ENCODE assay signal across 18 mouse cellular contexts in genomic region chr13:41018756-41019591, GRCm38 (mm10). TPM values are rescaled to one million over a fixed set of nuclear protein-coding genes. Genes with fewer than 3 reads are reported as not detected.
DNase-seq lines count a peak whose midpoint lies in the region; ATAC-seq and TF ChIP-seq lines count a peak whose summit lies in the region.
"Had no signal": no experiment of that assay in that cellular context is flagged by ENCODE, and none has a peak within 500 bp of the region (broad histone marks: within the 10 kb centered on the region; RNA-seq: fewer than 3 reads in every experiment).

No protein-coding gene starts in this region.

- no peaks in the 10 kb centered on the region for H3K9me3 ChIP-seq in G1E (replicated peaks)
- no peaks in the 10 kb centered on the region for H3K9me3 ChIP-seq in erythroblast, embryonic 14.5 days (ENCODE audit: control insufficient read depth, low read length)
- H3K9me3 ChIP-seq in liver, postnatal 0 days (ENCODE audit: low read length): no peaks in the 10 kb centered on the region
- H3K9me3 ChIP-seq: embryonic facial prominence, embryonic 13.5 days; limb, embryonic 15.5 days; midbrain, embryonic 13.5 days; neural tube, embryonic 12.5 days had no signal

- TF ChIP-seq EP300 in liver, postnatal 0 days (IDR thresholded peaks at IDR 0.05; ENCODE audit: low read depth): peak; percentile 82

- H3K36me3 ChIP-seq in G1E (replicated peaks): peaks cover 86% of the 10 kb centered on the region
- peaks cover 93% of the 10 kb centered on the region for H3K36me3 ChIP-seq in erythroblast, embryonic 14.5 days (ENCODE audit: control insufficient read depth)
- peaks cover 55% of the 10 kb centered on the region for H3K36me3 ChIP-seq in liver, postnatal 0 days (replicated peaks; ENCODE audit: insufficient read depth, low read length)

- peak overlapping the region; percentile 67; the same call in 1 of the 2 replicates for H3K4me3 ChIP-seq in G1E (ENCODE audit: low read depth, low read length)
- H3K4me3 ChIP-seq in erythroblast, embryonic 14.5 days (replicated peaks): peak overlapping the region; percentile 75
- peak overlapping the region; percentile 70 for H3K4me3 ChIP-seq in liver, postnatal 0 days (ENCODE audit: low read depth, low read length)
- H3K4me3 ChIP-seq: embryonic facial prominence, embryonic 13.5 days; limb, embryonic 15.5 days; midbrain, embryonic 13.5 days; neural tube, embryonic 12.5 days had no signal

- H3K27ac ChIP-seq in liver, postnatal 0 days (ENCODE audit: low read depth): peak overlapping the region; percentile 94
- H3K27ac ChIP-seq: embryonic facial prominence, embryonic 13.5 days; limb, embryonic 15.5 days; midbrain, embryonic 13.5 days; neural tube, embryonic 12.5 days had no signal

- no peak for ATAC-seq in G1E (ENCODE audit: extremely low read depth, insufficient number of reproducible peaks, low FRiP score, poor library complexity, severe bottlenecking)
- peak; percentile 3; the same call in 1 of the 2 replicates for ATAC-seq in liver, postnatal 0 days
- ATAC-seq: forebrain, embryonic 16.5 days; midbrain, embryonic 13.5 days had no signal

- DNase-seq in heart, adult 11 months: peak; percentile 89
- DNase-seq in heart, postnatal 14 days: no peak
- DNase-seq in G1E (ENCODE audit: low spot score): no peak
- peak; percentile 40 for DNase-seq in liver, postnatal 0 days
- DNase-seq in cerebellum, adult 8-10 months: no peak
- DNase-seq in layer of hippocampus, postnatal 36 days: no peak
- DNase-seq in left cerebral cortex, adult 18-20 months (ENCODE audit: low spot score in 2 of 2): no peak
- DNase-seq: cerebellum, postnatal 25 days; kidney, adult 11 months; kidney, postnatal 25 days; retina, postnatal 1 day; thymus, adult 2 months had no signal

- peak overlapping the region; percentile 71 for H3K4me2 ChIP-seq in liver, postnatal 0 days (ENCODE audit: low read depth, low read length)
- H3K4me2 ChIP-seq: embryonic facial prominence, embryonic 13.5 days; limb, embryonic 15.5 days; midbrain, embryonic 13.5 days; neural tube, embryonic 12.5 days had no signal

- TF ChIP-seq CTCF in G1E (IDR thresholded peaks at IDR 0.05; ENCODE audit: low read depth, low read length): no peak
- TF ChIP-seq CTCF in liver, postnatal 0 days (IDR thresholded peaks at IDR 0.05; ENCODE audit: low read depth): no peak

- peaks cover 65% of the 10 kb centered on the region for H3K4me1 ChIP-seq in G1E (ENCODE audit: insufficient read depth, low read depth, low read length)
- peaks cover 77% of the 10 kb centered on the region for H3K4me1 ChIP-seq in erythroblast, embryonic 14.5 days (ENCODE audit: control insufficient read depth)
- H3K4me1 ChIP-seq in liver, postnatal 0 days (ENCODE audit: insufficient read depth): peaks cover 38% of the 10 kb centered on the region

- 62% methylated on average over 13 of the region's 13 CpGs for WGBS in liver, postnatal 0 days (ENCODE audit: insufficient replicate concordance)

- intact Hi-C loops in heart, postnatal 14 days (cut with DNase I): no loop called here

- no peaks in the 10 kb centered on the region for H3K27me3 ChIP-seq in G1E (ENCODE audit: insufficient read depth, low read length)
- H3K27me3 ChIP-seq in erythroblast, embryonic 14.5 days (ENCODE audit: control insufficient read depth): no peaks in the 10 kb centered on the region
- H3K27me3 ChIP-seq in liver, postnatal 0 days (ENCODE audit: insufficient read depth, low read length): no peaks in the 10 kb centered on the region
- H3K27me3 ChIP-seq: embryonic facial prominence, embryonic 13.5 days; limb, embryonic 15.5 days; midbrain, embryonic 13.5 days; neural tube, embryonic 12.5 days had no signal

- H3K9ac ChIP-seq in liver, postnatal 0 days (replicated peaks): peak overlapping the region; percentile 57
- H3K9ac ChIP-seq: embryonic facial prominence, embryonic 13.5 days; limb, embryonic 15.5 days; midbrain, embryonic 13.5 days; neural tube, embryonic 12.5 days had no signal

RNA-seq across cellular contexts. Expression of gene Tmem14c, which starts 2.9 kb away (rescaled TPM):
- 100 to 1,000 TPM; 175 to 198 TPM for total RNA-seq in heart, postnatal 14 days (2021)
- total RNA-seq in G1E (2014; fragmentation: Nextera tagmentation) (37.2 and 46.6 TPM in 2 replicates), G1E (2017) (152 and 179 TPM in 2 replicates)
- polyA plus RNA-seq in G1E (2012): 103 and 113 TPM in 2 replicates
- polyA plus RNA-seq in erythroblast, embryonic 14.5 days (2012): 128 and 145 TPM in 2 replicates
- polyA plus RNA-seq in liver, postnatal 0 days (2015; fragmentation: Nextera tagmentation; extraction: Ambion mirVana): 383 and 408 TPM in 2 replicates
- 10 to 100 TPM; 62.6 to 63.4 TPM for total RNA-seq in layer of hippocampus, postnatal 36 days (2021)
- 10 to 100 TPM; 52.6 to 58.6 TPM for total RNA-seq in left cerebral cortex, adult 18-20 months (2021)

RNA-seq across cellular contexts. Expression of gene Pak1ip1, which starts 18.2 kb away (rescaled TPM):
- total RNA-seq in heart, postnatal 14 days (2021): 10 to 100 TPM; 25.4 to 25.8 TPM
- total RNA-seq in G1E (2014; fragmentation: Nextera tagmentation) (41.6 and 43.9 TPM in 2 replicates), G1E (2017) (100.0 and 101 TPM in 2 replicates)
- polyA plus RNA-seq in G1E (2012): 25.9 and 28.6 TPM in 2 replicates
- 5.2 and 6.2 TPM in 2 replicates for polyA plus RNA-seq in erythroblast, embryonic 14.5 days (2012)
- 43.1 and 45.8 TPM in 2 replicates for polyA plus RNA-seq in liver, postnatal 0 days (2015; fragmentation: Nextera tagmentation; extraction: Ambion mirVana)
- total RNA-seq in layer of hippocampus, postnatal 36 days (2021): 10 to 100 TPM; 40.7 to 42.7 TPM
- total RNA-seq in left cerebral cortex, adult 18-20 months (2021): 10 to 100 TPM; 40.1 to 41.5 TPM

Comparison
In these comparisons a context has a peak if more than half of its experiments do, and no peak if none do; other contexts are left out.
1. DNase-seq: peak in heart, adult 11 months (single experiment) and liver, postnatal 0 days (single experiment); none in heart, postnatal 14 days (0 of 2), G1E (single experiment), cerebellum, adult 8-10 months (single experiment), layer of hippocampus, postnatal 36 days (0 of 2) and left cerebral cortex, adult 18-20 months (0 of 2).
2. Peak in every context shown above with its lines, with median percentiles within 50 percentile points of each other: H3K4me3 ChIP-seq.